Mouse (Mus musculus) splenic B cell, adult 2 months (primary cell): ENCODE measurements around the gene Phldb2.

ENCODE experiments used
- DNase-seq: peaks from one replicate; pipeline ENCODE4 v3.0.0-alpha.2; 2011; ENCODE audit warnings: low read depth, low spot score
- H3K27me3 ChIP-seq: 2 replicates; pipeline ENCODE4 v1.6.1; 2012; ENCODE audit warnings: mild to moderate bottlenecking, low read length, moderate library complexity, mixed read lengths; ENCODE audit not compliant: control insufficient read depth, poor library complexity, insufficient read depth, severe bottlenecking
- H3K36me3 ChIP-seq: 2 replicates; pipeline ENCODE4 v1.6.1; 2012; ENCODE audit warnings: mild to moderate bottlenecking, low read length, moderate library complexity, mixed read lengths; ENCODE audit not compliant: control insufficient read depth, poor library complexity, insufficient read depth, severe bottlenecking

Phldb2 gene

GRCm38 (mm10) chr16:45892928-45893327, 60.5 kb downstream of the Phldb2 start:
- no peaks in the 10 kb centered on the region for H3K36me3 ChIP-seq
- no peak for DNase-seq
- H3K27me3 ChIP-seq, result no peaks in the 10 kb centered on the region

- Histone ChIP-seq H3K27me3 (no peaks in the 10 kb centered on the region), H3K36me3 (no peaks in the 10 kb centered on the region)
- DNase-seq, result no peak
Measured at GRCm38 (mm10) chr16:45890471-45891200, 62.8 kb downstream of the Phldb2 start.

- no peaks in the 10 kb centered on the region for H3K36me3 ChIP-seq
- H3K27me3 ChIP-seq, result no peaks in the 10 kb centered on the region
- DNase-seq, result no peak
Measured at GRCm38 (mm10) chr16:45889636-45890035, 63.8 kb downstream of the Phldb2 start.

GRCm38 (mm10) chr16:45886599-45886998, 66.8 kb downstream of the Phldb2 start:
- no peaks in the 10 kb centered on the region for H3K36me3 ChIP-seq
- no peaks in the 10 kb centered on the region for H3K27me3 ChIP-seq
- no peak for DNase-seq

- no peak for DNase-seq
- no peaks in the 10 kb centered on the region for H3K36me3 ChIP-seq
- no peaks in the 10 kb centered on the region; the same call in 1 of the 2 replicates for H3K27me3 ChIP-seq
Measured at GRCm38 (mm10) chr16:45884194-45884593, 69.2 kb downstream of the Phldb2 start.

GRCm38 (mm10) chr16:45881177-45881832, 72.1 kb downstream of the Phldb2 start:
- no peak for DNase-seq
- no peaks in the 10 kb centered on the region; the same call in 1 of the 2 replicates for H3K27me3 ChIP-seq
- no peaks in the 10 kb centered on the region for H3K36me3 ChIP-seq

- no peak for DNase-seq
- Histone ChIP-seq H3K27me3 (no peaks in the 10 kb centered on the region; the same call in 1 of the 2 replicates), H3K36me3 (no peaks in the 10 kb centered on the region)
Measured at GRCm38 (mm10) chr16:45880101-45880751, 73.2 kb downstream of the Phldb2 start.

- DNase-seq, result no peak
- Histone ChIP-seq H3K27me3 (no peaks in the 10 kb centered on the region; the same call in 1 of the 2 replicates), H3K36me3 (no peaks in the 10 kb centered on the region)
Measured at GRCm38 (mm10) chr16:45877739-45878138, 75.7 kb downstream of the Phldb2 start.

- DNase-seq, result no peak
- Histone ChIP-seq H3K27me3 (no peaks in the 10 kb centered on the region; the same call in 1 of the 2 replicates), H3K36me3 (no peaks in the 10 kb centered on the region)
Measured at GRCm38 (mm10) chr16:45877171-45877570, 76.2 kb downstream of the Phldb2 start.

GRCm38 (mm10) chr16:45873397-45873796, 80.0 kb downstream of the Phldb2 start:
- Histone ChIP-seq H3K36me3 (no peaks in the 10 kb centered on the region), H3K27me3 (no peaks in the 10 kb centered on the region)
- no peak for DNase-seq

GRCm38 (mm10) chr16:45871286-45871976, 82.0 kb downstream of the Phldb2 start:
- DNase-seq, result no peak
- H3K36me3 ChIP-seq, result no peaks in the 10 kb centered on the region
- no peaks in the 10 kb centered on the region for H3K27me3 ChIP-seq

GRCm38 (mm10) chr16:45870651-45871050, 82.7 kb downstream of the Phldb2 start:
- DNase-seq, result no peak
- Histone ChIP-seq H3K36me3 (no peaks in the 10 kb centered on the region), H3K27me3 (no peaks in the 10 kb centered on the region)

GRCm38 (mm10) chr16:45869044-45869443, 84.4 kb downstream of the Phldb2 start:
- DNase-seq, result no peak
- Histone ChIP-seq H3K27me3 (no peaks in the 10 kb centered on the region), H3K36me3 (no peaks in the 10 kb centered on the region)

- DNase-seq, result no peak
- no peaks in the 10 kb centered on the region for H3K27me3 ChIP-seq
- H3K36me3 ChIP-seq, result no peaks in the 10 kb centered on the region
Measured at GRCm38 (mm10) chr16:45857277-45857863, 96.0 kb downstream of the Phldb2 start.
